Mouse (Mus musculus) kidney, adult 2 months (tissue): ENCODE data around the gene Lcmt1. TPM values are rescaled to one million over a fixed set of nuclear protein-coding genes. Genes with fewer than 3 reads are reported as not detected.

ENCODE experiments used
- DNase-seq: peaks from one replicate; pipeline ENCODE4 v3.0.0; 2021
- H3K27ac ChIP-seq: fragments of 200-500 bp; 2 replicates; pipeline ENCODE4 v1.5.1; 2012; ENCODE audit warnings: low read depth, low read length, control low read depth, inconsistent platforms; ENCODE audit not compliant: insufficient read depth
- H3K27me3 ChIP-seq: fragments of 200-500 bp; replicated peaks from 2 replicates; pipeline ENCODE4 v1.6.1; 2012; ENCODE audit warnings: mild to moderate bottlenecking, moderate library complexity, low read length, inconsistent platforms; ENCODE audit not compliant: control insufficient read depth, insufficient read depth
- H3K36me3 ChIP-seq: fragments of 200-500 bp; 2 replicates; pipeline ENCODE4 v1.6.1; 2012; ENCODE audit warnings: mild to moderate bottlenecking, moderate library complexity, low read length, inconsistent platforms; ENCODE audit not compliant: control insufficient read depth, insufficient read depth
- H3K4me1 ChIP-seq: fragments of 200-500 bp; 2 replicates; pipeline ENCODE4 v1.6.1; 2011; ENCODE audit warnings: low read length; ENCODE audit not compliant: control insufficient read depth, insufficient read depth
- H3K4me3 ChIP-seq: fragments of 200-500 bp; 2 replicates; pipeline ENCODE4 v1.5.1; 2011; ENCODE audit warnings: mild to moderate bottlenecking, low read depth, low read length, control low read depth; ENCODE audit not compliant: insufficient read depth
- CTCF ChIP-seq: fragments of 200-500 bp; conservative IDR thresholded peaks from 2 replicates; pipeline ENCODE4 v1.5.1; 2011; ENCODE audit warnings: low read depth, mild to moderate bottlenecking, control low read depth, low read length, moderate library complexity, mixed read lengths; ENCODE audit not compliant: insufficient read depth, insufficient read length
- POLR2A ChIP-seq: fragments of 200-500 bp; IDR thresholded peaks from one replicate; pipeline ENCODE4 v1.6.1; 2011; ENCODE audit warnings: low read depth, low read length, control low read depth
- WGBS: fragments of 180-500 bp; shearing (Covaris S2); methylation state at CpG from one replicate; pipeline ENCODE4 v1.1.7; 2018; 5-methylcytosine and 5-hydroxymethylcytosine counted together
- polyA plus RNA-seq: library from polyadenylated mRNA; depleted of rRNA; stranded (reverse); fragments of >200 nt; gene quantifications from 2 replicates; pipeline ENCODE4 v1.2.3, GENCODE M21; 2012

Lcmt1 gene
- polyA plus RNA-seq, 1 experiment, result 26.9 TPM

- Histone ChIP-seq H3K36me3 (no peaks in the 10 kb centered on the region), H3K27me3 (no peaks in the 10 kb centered on the region), H3K4me1 (peaks cover 9% of the 10 kb centered on the region; the same call in 1 of the 2 replicates), H3K27ac (peak overlapping the region; percentile 83), H3K4me3 (no peak overlapping the region)
- TF ChIP-seq CTCF, result no peak
- TF ChIP-seq POLR2A, result no peak
- WGBS, result 27% methylated on average over 11 of the region's 11 CpGs
- peak; percentile 79 for DNase-seq
These were observed 16.3 kb downstream of the Lcmt1 start for GRCm38 (mm10) chr7:123385693-123386407.

- peak; percentile 12 for DNase-seq
- 0 out of 2 replicates have a peak overlapping the region, but pooled peaks have one; percentile 7 for H3K27ac ChIP-seq
- no peaks in the 10 kb centered on the region; the same call in 1 of the 2 replicates for H3K36me3 ChIP-seq
- no peaks in the 10 kb centered on the region for H3K27me3 ChIP-seq
- H3K4me1 ChIP-seq, result peaks cover 9% of the 10 kb centered on the region; the same call in 1 of the 2 replicates
- 78% methylated on average over 6 of the region's 6 CpGs for WGBS
- TF ChIP-seq CTCF, result no peak
- TF ChIP-seq POLR2A, result no peak
- H3K4me3 ChIP-seq, result no peak overlapping the region
These were observed 20.2 kb downstream of the Lcmt1 start for GRCm38 (mm10) chr7:123389686-123390280.

GRCm38 (mm10) chr7:123394271-123394670, 24.7 kb downstream of the Lcmt1 start:
- H3K4me1 ChIP-seq, result no peaks in the 10 kb centered on the region
- no peak for DNase-seq
- H3K36me3 ChIP-seq, result no peaks in the 10 kb centered on the region; the same call in 1 of the 2 replicates
- no peaks in the 10 kb centered on the region for H3K27me3 ChIP-seq
- no peak overlapping the region for H3K4me3 ChIP-seq
- no peak for TF ChIP-seq CTCF
- H3K27ac ChIP-seq, result no peak overlapping the region
- 91% methylated on average over 6 of the region's 6 CpGs for WGBS

- WGBS, result 89% methylated on average over 5 of the region's 5 CpGs
- Histone ChIP-seq H3K36me3 (no peaks in the 10 kb centered on the region; the same call in 1 of the 2 replicates), H3K4me1 (no peaks in the 10 kb centered on the region), H3K4me3 (no peak overlapping the region), H3K27ac (no peak overlapping the region), H3K27me3 (no peaks in the 10 kb centered on the region)
- no peak for DNase-seq
- no peak for TF ChIP-seq CTCF
- TF ChIP-seq POLR2A, result no peak
These were observed 27.3 kb downstream of the Lcmt1 start for GRCm38 (mm10) chr7:123396900-123397299.

- TF ChIP-seq POLR2A (no peak), CTCF (no peak)
- no peak overlapping the region for H3K27ac ChIP-seq
- H3K4me1 ChIP-seq, result no peaks in the 10 kb centered on the region
- H3K27me3 ChIP-seq, result no peaks in the 10 kb centered on the region
- DNase-seq, result no peak
- WGBS, result 40% methylated on average over 8 of the region's 8 CpGs
- H3K4me3 ChIP-seq, result no peak overlapping the region
- H3K36me3 ChIP-seq, result no peaks in the 10 kb centered on the region; the same call in 1 of the 2 replicates
These were observed 27.8 kb downstream of the Lcmt1 start for GRCm38 (mm10) chr7:123397369-123397768.

- 86% methylated on average over 8 of the region's 8 CpGs for WGBS
- no peak for DNase-seq
- no peak overlapping the region for H3K4me3 ChIP-seq
- H3K27me3 ChIP-seq, result no peaks in the 10 kb centered on the region
- TF ChIP-seq CTCF (no peak), POLR2A (no peak)
- H3K27ac ChIP-seq, result no peak overlapping the region
- no peaks in the 10 kb centered on the region for H3K4me1 ChIP-seq
- no peaks in the 10 kb centered on the region; the same call in 1 of the 2 replicates for H3K36me3 ChIP-seq
These were observed 28.3 kb downstream of the Lcmt1 start for GRCm38 (mm10) chr7:123397931-123398330.

- Histone ChIP-seq H3K27ac (no peak overlapping the region), H3K36me3 (no peaks in the 10 kb centered on the region; the same call in 1 of the 2 replicates), H3K4me3 (no peak overlapping the region), H3K27me3 (no peaks in the 10 kb centered on the region), H3K4me1 (no peaks in the 10 kb centered on the region)
- WGBS, result 25% methylated on average over 7 of the region's 7 CpGs
- TF ChIP-seq POLR2A (no peak), CTCF (peak; percentile 62)
- DNase-seq, result peak; percentile 73
These were observed 29.2 kb downstream of the Lcmt1 start for GRCm38 (mm10) chr7:123398828-123399227.
